Mouse (Mus musculus) bone marrow macrophage, adult 2 months (primary cell): ENCODE data around the gene Stat5a. TPM values are rescaled to one million over a fixed set of nuclear protein-coding genes. Genes with fewer than 3 reads are reported as not detected.

ENCODE experiments used
- H3K27ac ChIP-seq: 2 replicates; pipeline ENCODE4 v1.5.1; 2012; ENCODE audit warnings: low read depth, low read length; ENCODE audit not compliant: insufficient read depth
- H3K4me1 ChIP-seq: 2 replicates; pipeline ENCODE4 v1.6.1; 2012; ENCODE audit warnings: low read length; ENCODE audit not compliant: control insufficient read depth, insufficient read depth
- H3K4me3 ChIP-seq: 2 replicates; pipeline ENCODE4 v1.5.1; 2012; ENCODE audit warnings: mild to moderate bottlenecking, low read length, moderate library complexity; ENCODE audit not compliant: insufficient read depth
- CTCF ChIP-seq: IDR thresholded peaks from 2 replicates; pipeline ENCODE4 v1.5.1; 2012; ENCODE audit warnings: low read depth, mild to moderate bottlenecking, low read length, moderate library complexity
- POLR2A ChIP-seq: IDR thresholded peaks from 2 replicates; pipeline ENCODE4 v1.6.1; 2012; ENCODE audit warnings: mild to moderate bottlenecking, low read depth, low read length, borderline replicate concordance
- polyA plus RNA-seq: library from polyadenylated mRNA; stranded (reverse); fragments of >200 nt; gene quantifications from 2 replicates; pipeline ENCODE4 v1.2.4, GENCODE M21; 2012; ENCODE audit not compliant: missing spikeins, insufficient read depth, insufficient read length

Stat5a gene
- polyA plus RNA-seq, 1 experiment: 20.7 TPM

DNA sequence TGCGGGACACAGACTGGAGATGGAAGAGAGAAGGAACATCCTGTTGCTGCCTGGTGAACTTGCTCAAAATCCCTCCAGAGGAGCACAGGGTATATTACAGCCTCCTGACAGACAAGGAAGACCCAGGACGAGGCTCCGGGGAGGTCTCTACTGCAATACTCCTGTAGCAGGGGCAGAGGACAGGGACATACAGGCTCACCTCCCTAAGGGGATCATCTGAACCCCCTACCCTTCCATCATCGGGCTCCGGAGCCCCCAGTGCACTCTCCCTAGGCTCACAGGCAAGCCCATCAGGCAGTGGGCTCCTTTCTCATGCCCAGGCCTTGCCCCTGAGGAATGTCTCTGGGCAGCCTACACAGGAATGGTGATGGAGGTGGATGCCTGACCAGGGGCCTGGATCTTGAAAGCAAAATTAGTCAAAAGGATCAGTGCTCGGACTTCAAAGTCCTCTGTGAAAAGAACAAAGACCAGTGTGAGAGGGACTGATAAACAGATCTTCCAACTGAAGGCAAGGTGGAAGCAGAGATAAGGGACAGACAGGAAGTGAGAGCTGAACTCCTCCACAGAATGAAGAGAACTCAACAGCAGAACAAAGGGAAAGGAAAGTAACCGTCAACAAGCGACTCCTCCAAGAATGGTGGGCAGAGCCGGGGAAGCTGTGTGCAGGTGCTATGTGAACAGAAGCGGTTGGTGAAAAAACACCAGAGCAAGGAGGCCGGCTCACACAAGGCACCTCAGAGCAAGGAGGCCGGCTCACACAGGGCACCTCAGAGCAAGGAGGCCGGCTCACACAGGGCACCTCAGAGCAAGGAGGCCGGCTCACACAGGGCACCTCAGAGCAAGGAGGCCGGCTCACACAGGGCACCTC is 32.3 kb downstream of the Stat5a start:
- H3K27ac ChIP-seq: no peak overlapping the region
- H3K4me1 ChIP-seq: no peaks in the 10 kb centered on the region
- H3K4me3 ChIP-seq: no peak overlapping the region
- TF ChIP-seq CTCF (no peak), POLR2A (no peak)

DNA sequence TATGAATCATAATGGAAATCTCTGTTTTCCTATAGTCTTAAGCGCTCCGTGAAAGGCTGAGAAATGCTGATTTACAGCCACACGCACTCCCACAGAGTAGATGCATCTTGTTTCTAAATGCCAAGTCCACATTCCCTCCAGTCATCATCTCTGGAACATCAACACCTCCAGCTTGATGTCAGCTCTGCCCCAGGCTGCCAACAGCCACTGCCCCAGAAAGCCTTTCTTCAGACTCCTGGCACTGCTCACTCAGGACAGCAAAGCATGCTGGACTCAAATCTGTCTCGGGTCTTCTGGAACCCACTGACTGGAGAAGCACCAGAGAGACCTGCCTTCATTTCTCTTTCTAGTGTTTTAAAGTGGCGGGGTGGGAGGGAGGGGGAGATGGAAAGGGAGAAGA is 33.3 kb downstream of the Stat5a start:
- TF ChIP-seq POLR2A: no peak
- TF ChIP-seq CTCF: no peak
- Histone ChIP-seq H3K27ac (no peak overlapping the region), H3K4me3 (no peak overlapping the region), H3K4me1 (no peaks in the 10 kb centered on the region)

DNA sequence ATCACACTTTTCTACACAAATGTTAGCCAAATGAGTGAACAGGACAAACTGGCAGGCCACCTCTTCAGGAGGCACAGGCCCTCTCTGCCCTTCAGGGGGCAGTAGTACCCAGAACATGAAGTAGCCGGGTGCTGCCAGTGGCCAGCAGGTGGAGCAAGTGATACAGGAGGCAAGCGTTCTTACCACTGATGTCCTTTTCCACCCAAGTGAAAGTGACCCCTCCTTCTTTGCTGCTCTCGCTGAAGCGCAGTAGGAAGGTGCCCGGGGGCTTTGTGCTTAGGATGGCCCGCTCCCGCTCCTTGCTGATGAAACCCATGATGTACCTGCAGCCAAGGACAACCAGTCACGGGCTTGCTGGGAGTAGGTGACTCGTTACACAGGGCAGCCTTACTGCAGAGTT is 34.3 kb downstream of the Stat5a start:
- H3K4me3 ChIP-seq: no peak overlapping the region
- no peak for TF ChIP-seq POLR2A
- TF ChIP-seq CTCF: peak; percentile 99
- H3K4me1 ChIP-seq: no peaks in the 10 kb centered on the region
- no peak overlapping the region for H3K27ac ChIP-seq

DNA sequence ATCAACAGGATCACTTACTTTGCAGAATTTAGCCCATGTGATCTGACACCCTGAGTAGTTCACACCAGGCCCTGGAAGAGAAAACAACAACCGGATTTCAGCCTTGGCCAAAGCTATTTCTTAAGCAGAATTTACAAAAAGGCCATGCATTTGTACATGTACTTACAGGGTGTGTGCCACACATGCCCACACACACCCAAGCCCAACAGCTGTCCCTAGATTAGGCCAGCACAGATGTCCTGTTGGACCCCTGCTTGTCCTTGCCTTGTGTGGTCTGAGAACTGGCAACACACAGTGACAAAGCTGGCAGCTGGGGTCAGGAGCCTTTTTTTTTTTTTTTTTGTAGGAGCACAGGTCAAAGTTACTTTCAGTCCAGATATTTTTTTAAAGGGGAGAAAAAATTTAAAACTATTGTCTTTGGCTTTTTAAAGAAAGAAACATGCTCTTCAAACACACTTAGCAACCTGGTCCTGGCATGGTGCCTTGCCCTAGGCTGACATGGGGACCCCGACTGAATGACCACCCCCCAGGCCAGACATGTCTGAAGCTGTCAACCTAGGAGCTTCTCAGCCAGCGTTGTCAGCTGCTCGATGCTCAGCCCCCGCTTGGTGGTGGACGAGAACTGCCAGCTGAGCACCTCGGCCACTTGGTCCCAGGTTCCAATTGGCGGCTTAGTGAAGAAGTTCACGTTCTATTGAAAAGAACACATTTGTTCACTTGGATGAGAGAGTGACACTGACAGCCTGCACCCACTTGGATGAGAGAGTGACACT is 35.2 kb downstream of the Stat5a start:
- Histone ChIP-seq H3K27ac (no peak overlapping the region), H3K4me3 (no peak overlapping the region), H3K4me1 (no peaks in the 10 kb centered on the region)
- no peak for TF ChIP-seq CTCF
- TF ChIP-seq POLR2A: no peak

DNA sequence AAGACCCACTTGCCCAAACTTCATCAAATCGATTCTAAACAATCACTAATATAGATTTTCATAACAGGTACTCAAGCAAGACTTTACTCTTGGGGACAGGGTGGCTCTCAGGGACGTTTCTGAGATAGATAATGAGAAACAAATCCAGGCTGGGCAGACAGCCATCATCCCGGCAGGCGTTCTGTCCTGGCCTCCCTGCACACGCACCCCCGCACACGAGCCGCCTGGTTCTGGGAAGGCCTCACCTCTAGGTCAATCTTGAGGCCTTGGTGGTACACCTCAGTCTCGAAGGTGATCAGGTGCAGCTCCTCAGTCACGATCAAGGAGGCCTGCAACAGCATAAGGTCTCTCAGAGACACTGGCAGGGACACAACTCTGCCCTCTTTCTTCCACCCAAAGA is 36.9 kb downstream of the Stat5a start:
- no peak for TF ChIP-seq POLR2A
- no peak for TF ChIP-seq CTCF
- Histone ChIP-seq H3K27ac (no peak overlapping the region), H3K4me1 (no peaks in the 10 kb centered on the region), H3K4me3 (no peak overlapping the region)

DNA sequence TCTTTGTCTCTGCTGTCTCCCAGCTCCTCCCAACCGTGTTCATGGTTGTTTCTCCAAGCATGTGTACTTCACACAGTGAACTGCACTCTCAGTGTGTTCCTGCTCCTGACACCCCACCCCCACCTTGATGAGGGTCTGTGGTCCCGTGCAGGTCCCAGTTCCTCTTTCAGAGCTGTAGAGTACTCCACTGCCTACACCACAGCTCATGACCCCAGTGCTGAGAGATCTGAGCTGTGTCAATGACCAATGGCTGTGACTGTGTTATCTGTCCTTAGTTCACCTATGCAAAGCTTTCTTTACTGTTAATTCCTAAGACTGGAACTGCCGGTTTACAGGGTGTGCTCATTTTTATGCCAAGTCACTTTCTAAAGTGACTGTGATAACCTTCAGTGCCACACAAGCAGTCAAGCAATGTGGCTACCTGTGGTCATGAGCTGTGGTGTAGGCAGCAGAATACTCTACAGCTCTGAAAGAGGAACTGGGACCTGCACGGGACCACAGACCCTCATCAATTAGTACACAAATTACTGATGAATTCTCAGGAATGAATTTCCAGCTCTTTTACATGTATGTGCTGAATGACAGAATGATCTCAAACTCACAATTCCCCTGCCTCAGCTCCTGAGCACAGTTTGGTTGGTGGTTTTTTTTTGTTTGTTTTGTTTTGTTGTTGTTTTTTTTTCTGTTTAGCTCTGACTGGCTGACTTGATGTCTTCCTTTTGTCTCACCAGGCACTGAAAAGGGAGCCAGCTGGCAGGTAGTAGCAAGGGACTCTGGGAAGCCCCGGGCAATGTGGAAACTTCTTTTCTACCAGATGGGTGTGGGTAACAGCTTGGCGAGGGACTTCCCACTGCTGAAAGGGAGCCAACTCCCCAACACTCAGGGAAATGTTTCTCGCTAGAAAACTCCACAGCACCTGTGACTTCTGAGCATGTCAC is 38.4 kb downstream of the Stat5a start:
- Histone ChIP-seq H3K4me1 (no peaks in the 10 kb centered on the region), H3K4me3 (no peak overlapping the region), H3K27ac (no peak overlapping the region)
- TF ChIP-seq CTCF: no peak
- TF ChIP-seq POLR2A: no peak

DNA sequence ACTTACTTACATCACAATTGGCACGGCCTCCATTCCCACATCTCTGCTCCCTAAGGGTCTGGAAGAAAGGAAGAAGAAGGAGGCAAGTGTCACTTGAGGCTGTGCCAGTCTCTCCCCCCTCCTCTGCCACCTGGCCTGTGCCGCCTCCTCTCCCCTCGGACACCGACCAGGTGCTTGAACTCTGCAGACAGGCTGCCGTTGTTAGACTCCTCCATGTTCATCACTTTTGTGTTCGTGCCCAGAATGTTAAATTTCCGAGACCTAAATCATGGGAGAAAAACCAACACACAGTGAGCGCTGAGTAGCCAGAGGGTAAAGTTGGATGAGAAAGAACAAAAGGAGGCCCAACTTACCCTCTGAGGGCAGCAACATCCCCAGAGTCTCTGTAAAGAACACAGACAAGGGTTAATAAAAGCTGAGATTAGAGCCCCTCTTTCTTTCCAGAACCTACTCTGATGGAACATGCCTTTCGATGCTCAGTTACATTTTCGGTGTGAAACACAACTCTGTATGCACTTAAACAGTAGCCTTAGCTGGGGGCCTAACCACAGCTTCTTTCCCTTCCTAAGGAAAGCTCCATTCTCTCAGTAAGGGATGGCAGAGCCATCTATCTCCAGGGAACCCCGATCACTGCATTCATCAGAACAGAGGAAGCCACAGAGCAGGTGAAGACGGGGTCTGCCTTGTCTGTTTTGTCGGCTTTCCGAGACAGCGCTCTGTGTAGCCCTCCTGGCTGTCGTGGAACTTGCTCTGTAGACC is 39.5 kb downstream of the Stat5a start:
- Histone ChIP-seq H3K4me3 (no peak overlapping the region), H3K4me1 (no peaks in the 10 kb centered on the region), H3K27ac (no peak overlapping the region)
- TF ChIP-seq POLR2A (no peak), CTCF (no peak)

DNA sequence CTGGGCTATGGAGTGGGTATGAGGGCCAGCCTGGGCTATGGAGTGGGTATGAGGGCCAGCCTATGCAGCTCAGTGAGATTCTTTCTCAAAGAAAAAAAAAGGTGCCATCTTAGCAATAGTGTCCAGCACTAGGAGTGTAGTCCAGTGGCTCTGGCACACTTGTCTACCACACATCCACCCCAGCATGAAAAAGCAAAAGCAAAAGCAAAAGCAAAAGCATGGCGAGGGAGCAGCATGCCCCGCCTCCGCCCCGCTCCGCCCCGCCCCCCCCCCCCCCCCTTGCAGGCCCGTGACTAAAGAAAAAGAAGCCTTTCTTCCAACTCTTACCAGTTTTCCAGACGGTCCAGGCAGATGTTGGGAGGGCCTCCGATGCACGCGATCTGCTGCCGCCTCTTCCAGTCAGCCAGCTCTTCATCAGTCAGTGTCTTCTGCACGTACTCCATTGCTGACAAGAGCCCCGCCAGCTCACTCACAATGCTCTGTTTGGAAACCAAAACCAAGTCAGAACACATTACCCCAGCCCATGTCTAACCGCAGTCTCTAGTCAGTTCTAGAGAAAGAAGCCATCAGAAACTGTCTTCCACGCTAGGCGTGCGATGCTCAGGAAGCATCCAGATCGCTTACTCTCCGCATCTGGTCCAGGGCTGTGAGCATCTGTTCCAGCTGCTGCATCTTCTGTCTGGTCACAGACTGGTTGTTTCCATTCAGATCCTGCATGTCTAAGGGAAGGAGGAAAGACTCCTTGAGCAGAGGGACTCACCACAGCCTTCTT is 45.6 kb downstream of the Stat5a start:
- TF ChIP-seq CTCF (no peak), POLR2A (no peak)
- peaks cover 19% of the 10 kb centered on the region for H3K4me1 ChIP-seq
- H3K4me3 ChIP-seq: no peak overlapping the region
- no peak overlapping the region for H3K27ac ChIP-seq

DNA sequence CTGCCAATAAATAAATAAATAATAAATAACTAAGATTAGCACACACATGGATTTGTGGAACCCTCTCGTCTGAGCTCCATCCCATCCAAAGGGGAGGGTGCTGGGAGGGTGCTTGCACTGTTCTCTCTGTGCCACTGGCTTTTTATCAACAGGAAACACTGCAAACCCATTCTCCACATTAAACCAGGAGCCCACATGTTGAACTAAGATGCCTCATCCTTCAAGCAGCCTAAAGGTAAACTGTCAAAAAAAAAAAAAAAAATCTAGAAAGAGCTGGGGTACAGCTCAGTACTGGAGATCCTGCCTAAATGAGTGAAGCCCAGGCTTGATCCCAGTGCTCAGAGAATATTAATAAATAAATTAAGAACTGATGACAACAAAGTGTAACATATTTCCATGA is 46.8 kb downstream of the Stat5a start:
- no peak overlapping the region for H3K27ac ChIP-seq
- H3K4me3 ChIP-seq: no peak overlapping the region
- TF ChIP-seq POLR2A (no peak), CTCF (no peak)
- peaks cover 19% of the 10 kb centered on the region for H3K4me1 ChIP-seq
